Mouse (Mus musculus): ENCODE data around the gene Kcnma1. TPM values are rescaled to one million over a fixed set of nuclear protein-coding genes. Genes with fewer than 3 reads are reported as not detected.

Kcnma1 gene
- total and polyA plus RNA-seq, 2 experiments, result 0.18 TPM; not detected in 1

DNA sequence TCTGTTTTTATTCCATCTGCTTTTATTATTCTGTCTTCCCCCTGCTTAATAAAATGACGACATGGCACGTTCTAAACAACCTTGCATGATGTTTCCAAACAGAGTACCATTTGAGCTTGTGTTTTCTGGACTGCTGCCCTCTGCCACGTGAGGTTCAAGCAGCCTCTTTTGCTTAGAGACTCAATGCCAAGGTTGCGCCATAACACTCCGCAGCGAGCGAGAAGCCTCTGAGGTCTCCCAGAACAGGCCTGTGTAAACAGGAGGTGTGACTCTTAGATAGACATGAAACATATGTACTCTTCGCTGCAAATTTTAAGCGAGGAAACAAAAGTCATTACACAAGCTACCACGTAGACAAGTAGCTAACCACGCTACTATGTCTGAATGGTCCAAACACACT lies 55.2 kb downstream of the Kcnma1 start:
- Histone ChIP-seq H3K4me1 (ENCODE audit: control insufficient read depth, insufficient read depth, low read length) (no peaks in the 10 kb centered on the region), H3K27me3 (ENCODE audit: control insufficient read depth, insufficient read depth, low read length) (no peaks in the 10 kb centered on the region), H3K36me3 (ENCODE audit: control insufficient read depth, insufficient read depth, low read length) (no peaks in the 10 kb centered on the region), H3K4me3 (ENCODE audit: insufficient read depth, low read depth, low read length) (no peak overlapping the region), H3K79me2 (ENCODE audit: control insufficient read depth, insufficient read depth, low read length) (no peaks in the 10 kb centered on the region), H3K9ac (ENCODE audit: low read depth, low read length) (no peak overlapping the region), H3K27ac (replicated peaks; ENCODE audit: insufficient read depth, low read depth, low read length) (no peak overlapping the region)
- TF ChIP-seq CTCF (IDR thresholded peaks at IDR 0.05; ENCODE audit: low read depth, low read length) (no peak), POLR2A (IDR thresholded peaks at IDR 0.05; ENCODE audit: extremely low read depth, insufficient read depth, low read length) (no peak)
- peak; percentile 9 for DNase-seq (ENCODE audit: extremely low read depth, low read depth, low spot score)
- 50% methylated on average over 11 of the region's 11 CpGs for WGBS

DNA sequence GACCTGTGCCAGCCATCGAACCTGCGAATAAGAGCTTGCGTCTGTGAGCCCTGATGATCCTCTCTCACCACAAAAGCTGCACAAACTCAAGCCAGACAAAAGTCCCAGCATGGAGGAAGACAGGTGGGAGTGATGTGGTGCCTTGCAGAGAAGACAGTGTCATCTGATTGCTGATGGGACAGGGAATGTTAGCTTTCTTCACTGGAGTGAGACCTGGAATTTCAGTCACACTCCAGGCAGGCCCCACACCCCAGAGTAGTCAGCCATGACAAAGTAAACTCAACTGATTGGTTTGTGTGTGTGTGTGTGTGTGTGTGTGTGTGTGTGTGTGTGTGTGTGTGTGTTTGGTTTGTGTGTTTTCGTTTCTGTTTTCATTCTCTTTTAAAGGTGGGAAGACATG lies 57.0 kb downstream of the Kcnma1 start:
- no peaks in the 10 kb centered on the region for H3K4me1 ChIP-seq (ENCODE audit: control insufficient read depth, insufficient read depth, low read length)
- H3K4me3 ChIP-seq (ENCODE audit: insufficient read depth, low read depth, low read length), result no peak overlapping the region
- no peak for DNase-seq (ENCODE audit: extremely low read depth, low read depth, low spot score)
- WGBS, result 72% methylated on average over 4 of the region's 4 CpGs
- no peaks in the 10 kb centered on the region for H3K79me2 ChIP-seq (ENCODE audit: control insufficient read depth, insufficient read depth, low read length)
- H3K36me3 ChIP-seq (ENCODE audit: control insufficient read depth, insufficient read depth, low read length), result no peaks in the 10 kb centered on the region
- no peaks in the 10 kb centered on the region for H3K27me3 ChIP-seq (ENCODE audit: control insufficient read depth, insufficient read depth, low read length)
- no peak overlapping the region for H3K9ac ChIP-seq (ENCODE audit: low read depth, low read length)
- H3K27ac ChIP-seq (replicated peaks; ENCODE audit: insufficient read depth, low read depth, low read length), result no peak overlapping the region
- TF ChIP-seq CTCF (IDR thresholded peaks at IDR 0.05; ENCODE audit: low read depth, low read length) (no peak), POLR2A (IDR thresholded peaks at IDR 0.05; ENCODE audit: extremely low read depth, insufficient read depth, low read length) (no peak)

DNA sequence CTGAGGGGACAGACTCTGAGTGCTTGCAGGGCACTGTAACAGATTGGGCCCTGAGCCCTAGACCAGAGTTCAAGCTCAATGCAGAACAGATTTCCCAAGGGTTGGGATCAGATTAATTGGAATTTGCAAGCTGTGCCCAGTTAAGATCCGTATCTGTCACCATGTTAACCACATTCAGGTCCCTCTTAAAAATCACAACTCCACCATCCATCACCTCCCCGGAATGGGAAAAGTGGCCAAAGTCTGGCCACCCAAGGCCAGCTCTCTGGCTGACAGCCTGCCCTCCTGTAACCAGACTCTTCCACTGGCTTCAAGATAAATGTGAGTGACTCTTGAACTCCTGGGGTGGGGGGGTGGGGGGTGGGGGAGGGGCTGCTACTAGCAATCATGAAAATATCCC lies 70.4 kb downstream of the Kcnma1 start:
- no peak overlapping the region for H3K9ac ChIP-seq (ENCODE audit: low read depth, low read length)
- WGBS, result 67% methylated on average over 2 of the region's 2 CpGs
- no peak overlapping the region for H3K4me3 ChIP-seq (ENCODE audit: insufficient read depth, low read depth, low read length)
- no peaks in the 10 kb centered on the region for H3K79me2 ChIP-seq (ENCODE audit: control insufficient read depth, insufficient read depth, low read length)
- H3K27ac ChIP-seq (replicated peaks; ENCODE audit: insufficient read depth, low read depth, low read length), result no peak overlapping the region
- no peaks in the 10 kb centered on the region for H3K4me1 ChIP-seq (ENCODE audit: control insufficient read depth, insufficient read depth, low read length)
- DNase-seq (ENCODE audit: extremely low read depth, low read depth, low spot score), result no peak
- H3K36me3 ChIP-seq (ENCODE audit: control insufficient read depth, insufficient read depth, low read length), result no peaks in the 10 kb centered on the region
- H3K27me3 ChIP-seq (ENCODE audit: control insufficient read depth, insufficient read depth, low read length), result no peaks in the 10 kb centered on the region
- TF ChIP-seq POLR2A (IDR thresholded peaks at IDR 0.05; ENCODE audit: extremely low read depth, insufficient read depth, low read length), result no peak
- TF ChIP-seq CTCF (IDR thresholded peaks at IDR 0.05; ENCODE audit: low read depth, low read length), result no peak

DNA sequence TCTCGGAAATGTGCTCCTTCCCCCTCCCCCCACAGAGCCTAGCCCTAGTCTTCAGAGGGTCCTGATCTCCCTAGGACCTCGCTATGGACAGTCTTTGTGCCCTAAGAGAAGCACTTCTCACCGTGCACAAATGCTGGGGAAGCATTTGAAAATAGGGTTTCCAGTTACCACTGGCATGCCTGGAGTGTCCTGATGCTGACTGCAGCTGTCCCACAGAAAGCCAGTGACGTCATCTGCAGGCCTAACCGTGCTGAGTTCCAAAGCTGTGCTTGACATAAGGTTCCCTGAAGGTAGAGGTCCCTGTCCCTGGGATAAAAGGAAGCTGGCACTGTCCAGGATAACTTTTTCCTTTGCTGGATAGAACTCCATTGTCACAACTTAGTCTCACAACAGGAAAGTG lies 71.1 kb downstream of the Kcnma1 start:
- TF ChIP-seq POLR2A (IDR thresholded peaks at IDR 0.05; ENCODE audit: extremely low read depth, insufficient read depth, low read length) (no peak), CTCF (IDR thresholded peaks at IDR 0.05; ENCODE audit: low read depth, low read length) (no peak)

DNA sequence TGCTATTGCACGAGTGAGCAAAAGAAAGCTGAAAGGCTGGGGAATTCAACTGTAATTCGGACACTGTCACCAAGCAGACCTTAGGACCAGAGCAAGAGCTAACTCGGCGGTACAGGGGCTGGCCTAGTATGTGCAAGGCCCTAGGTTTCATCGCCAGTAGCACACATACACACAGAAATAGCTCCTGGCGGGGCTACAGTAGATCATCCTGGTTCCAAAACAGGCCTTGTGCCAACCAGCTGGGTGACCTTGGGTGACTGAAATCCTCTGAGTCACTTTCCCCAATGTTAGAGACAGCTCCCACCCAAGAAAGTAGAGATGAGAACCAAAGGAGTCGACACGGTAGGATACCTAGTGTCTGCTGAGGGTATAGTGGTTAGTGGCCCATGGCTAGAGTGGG lies 72.2 kb downstream of the Kcnma1 start:
- H3K4me1 ChIP-seq (ENCODE audit: control insufficient read depth, insufficient read depth, low read length), result no peaks in the 10 kb centered on the region
- H3K27ac ChIP-seq (replicated peaks; ENCODE audit: insufficient read depth, low read depth, low read length), result no peak overlapping the region
- H3K36me3 ChIP-seq (ENCODE audit: control insufficient read depth, insufficient read depth, low read length), result no peaks in the 10 kb centered on the region
- no peaks in the 10 kb centered on the region for H3K79me2 ChIP-seq (ENCODE audit: control insufficient read depth, insufficient read depth, low read length)
- no peak overlapping the region for H3K4me3 ChIP-seq (ENCODE audit: insufficient read depth, low read depth, low read length)
- 85% methylated on average over 8 of the region's 8 CpGs for WGBS
- no peaks in the 10 kb centered on the region for H3K27me3 ChIP-seq (ENCODE audit: control insufficient read depth, insufficient read depth, low read length)
- H3K9ac ChIP-seq (ENCODE audit: low read depth, low read length), result no peak overlapping the region
- no peak for TF ChIP-seq CTCF (IDR thresholded peaks at IDR 0.05; ENCODE audit: low read depth, low read length)
- no peak for TF ChIP-seq POLR2A (IDR thresholded peaks at IDR 0.05; ENCODE audit: extremely low read depth, insufficient read depth, low read length)
- DNase-seq (ENCODE audit: extremely low read depth, low read depth, low spot score), result no peak

More for the DNA sequence above, 71.1 kb downstream of the Kcnma1 start:
- Histone ChIP-seq H3K4me1 (ENCODE audit: control insufficient read depth, insufficient read depth, low read length) (no peaks in the 10 kb centered on the region), H3K9ac (ENCODE audit: low read depth, low read length) (no peak overlapping the region), H3K27me3 (ENCODE audit: control insufficient read depth, insufficient read depth, low read length) (no peaks in the 10 kb centered on the region), H3K79me2 (ENCODE audit: control insufficient read depth, insufficient read depth, low read length) (no peaks in the 10 kb centered on the region), H3K27ac (replicated peaks; ENCODE audit: insufficient read depth, low read depth, low read length) (no peak overlapping the region), H3K4me3 (ENCODE audit: insufficient read depth, low read depth, low read length) (no peak overlapping the region), H3K36me3 (ENCODE audit: control insufficient read depth, insufficient read depth, low read length) (no peaks in the 10 kb centered on the region)
- no peak for DNase-seq (ENCODE audit: extremely low read depth, low read depth, low spot score)
- WGBS, result 53% methylated on average over 5 of the region's 5 CpGs

DNA sequence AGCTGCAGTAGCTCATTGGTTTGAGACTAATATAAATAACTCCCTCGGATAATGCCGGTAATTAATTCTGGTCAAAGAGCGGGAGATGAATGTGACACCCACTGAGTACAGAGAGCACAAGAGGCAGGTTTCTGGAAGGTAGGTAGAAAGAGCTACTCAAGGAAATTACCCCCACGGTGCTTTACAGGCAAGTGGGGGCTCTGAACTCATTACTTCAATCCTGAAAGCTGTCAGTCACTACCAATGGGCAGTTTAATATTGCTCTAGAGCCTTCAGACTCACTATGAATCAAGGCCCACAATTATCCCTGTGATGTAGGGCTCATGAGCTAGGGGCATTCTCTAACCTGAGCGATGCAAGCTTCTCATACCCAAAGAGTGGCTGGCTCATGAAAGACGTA lies 79.3 kb downstream of the Kcnma1 start:
- Histone ChIP-seq H3K36me3 (ENCODE audit: control insufficient read depth, insufficient read depth, low read length) (no peaks in the 10 kb centered on the region), H3K9ac (ENCODE audit: low read depth, low read length) (no peak overlapping the region), H3K27ac (replicated peaks; ENCODE audit: insufficient read depth, low read depth, low read length) (no peak overlapping the region), H3K79me2 (ENCODE audit: control insufficient read depth, insufficient read depth, low read length) (no peaks in the 10 kb centered on the region), H3K4me3 (ENCODE audit: insufficient read depth, low read depth, low read length) (no peak overlapping the region), H3K4me1 (ENCODE audit: control insufficient read depth, insufficient read depth, low read length) (no peaks in the 10 kb centered on the region), H3K27me3 (ENCODE audit: control insufficient read depth, insufficient read depth, low read length) (no peaks in the 10 kb centered on the region)
- no peak for DNase-seq (ENCODE audit: extremely low read depth, low read depth, low spot score)
- no peak for TF ChIP-seq POLR2A (IDR thresholded peaks at IDR 0.05; ENCODE audit: extremely low read depth, insufficient read depth, low read length)
- no peak for TF ChIP-seq CTCF (IDR thresholded peaks at IDR 0.05; ENCODE audit: low read depth, low read length)
- WGBS, result 91% methylated on average over 6 of the region's 6 CpGs

Data from liver, adult 2 months (tissue).